Mouse (Mus musculus): ENCODE data around the gene Rarb.

The Rarb gene

GRCm38 (mm10) chr14:16431941-16432499, 386.9 kb downstream of the Rarb start:
- no peak for DNase-seq

- no peak for DNase-seq
Measured at GRCm38 (mm10) chr14:16427569-16427968, 391.4 kb downstream of the Rarb start.

- DNase-seq = no peak
Measured at GRCm38 (mm10) chr14:16414163-16414562, 404.8 kb downstream of the Rarb start.

GRCm38 (mm10) chr14:16405187-16405586, 413.8 kb downstream of the Rarb start:
- DNase-seq = no peak

- DNase-seq = no peak
Measured at GRCm38 (mm10) chr14:16384783-16385182, 434.2 kb downstream of the Rarb start.

Measured in kidney, adult 8-10 months (tissue).